Mouse (Mus musculus) cerebellum, adult 9-11 months (tissue): ENCODE results near the gene Tmeff2.

Source experiments
- DNase-seq: peaks from one replicate; pipeline ENCODE4 v3.0.0; 2022

Gene Tmeff2

GRCm38 (mm10) chr1:50981151-50981828, 80.8 kb downstream of the Tmeff2 start:
- DNase-seq: no peak

- no peak for DNase-seq
Observed at GRCm38 (mm10) chr1:50990661-50991060, 90.2 kb downstream of the Tmeff2 start.

- no peak for DNase-seq
Observed at GRCm38 (mm10) chr1:50994505-50994904, 94.1 kb downstream of the Tmeff2 start.

- DNase-seq: no peak
Observed at GRCm38 (mm10) chr1:50999793-51000192, 99.3 kb downstream of the Tmeff2 start.

- no peak for DNase-seq
Observed at GRCm38 (mm10) chr1:51008344-51008743, 107.9 kb downstream of the Tmeff2 start.

- DNase-seq: no peak
Observed at GRCm38 (mm10) chr1:51040249-51040648, 139.8 kb downstream of the Tmeff2 start.

- DNase-seq: no peak
Observed at GRCm38 (mm10) chr1:51044810-51045209, 144.4 kb downstream of the Tmeff2 start.

GRCm38 (mm10) chr1:51064549-51064948, 164.1 kb downstream of the Tmeff2 start:
- no peak for DNase-seq

GRCm38 (mm10) chr1:51065652-51066051, 165.2 kb downstream of the Tmeff2 start:
- DNase-seq: no peak

GRCm38 (mm10) chr1:51068814-51069213, 168.4 kb downstream of the Tmeff2 start:
- DNase-seq: no peak

- no peak for DNase-seq
Observed at GRCm38 (mm10) chr1:51069288-51069687, 168.8 kb downstream of the Tmeff2 start.

GRCm38 (mm10) chr1:51074076-51074475, 173.6 kb downstream of the Tmeff2 start:
- no peak for DNase-seq

- DNase-seq: peak; percentile 36
Observed at GRCm38 (mm10) chr1:51075785-51076771, 175.6 kb downstream of the Tmeff2 start.

GRCm38 (mm10) chr1:51088921-51089320, 188.5 kb downstream of the Tmeff2 start:
- DNase-seq: peak; percentile 79

GRCm38 (mm10) chr1:51089803-51090202, 189.4 kb downstream of the Tmeff2 start:
- no peak for DNase-seq

GRCm38 (mm10) chr1:51090212-51090761, 189.8 kb downstream of the Tmeff2 start:
- no peak for DNase-seq

- no peak for DNase-seq
Observed at GRCm38 (mm10) chr1:51094713-51095112, 194.3 kb downstream of the Tmeff2 start.

- no peak for DNase-seq
Observed at GRCm38 (mm10) chr1:51096848-51097598, 196.6 kb downstream of the Tmeff2 start.

- DNase-seq: peak; percentile 88
Observed at GRCm38 (mm10) chr1:51101034-51101590, 200.7 kb downstream of the Tmeff2 start.

- no peak for DNase-seq
Observed at GRCm38 (mm10) chr1:51104698-51105097, 204.3 kb downstream of the Tmeff2 start.

GRCm38 (mm10) chr1:51106401-51106920, 206.0 kb downstream of the Tmeff2 start:
- no peak for DNase-seq

GRCm38 (mm10) chr1:51107299-51107698, 206.9 kb downstream of the Tmeff2 start:
- DNase-seq: peak; percentile 49
